Mouse (Mus musculus) heart, postnatal 4 days (tissue): ENCODE results near the gene Pik3cb. TPM values are rescaled to one million over a fixed set of nuclear protein-coding genes. Genes with fewer than 3 reads are reported as not detected.
A peak's percentile ranks its signal among the peaks of the same experiment; 100 is the strongest.

Experiments
- DNase-seq: peaks from one replicate; pipeline ENCODE4 v3.0.0; 2021
- total RNA-seq, 2 experiments: library from RNA; stranded (reverse); gene quantifications; 2 replicates each; pipeline ENCODE4 v1.2.3; 2021

The Pik3cb gene
- total RNA-seq, 2 experiments from 2014 or later = 11.0 to 11.6 TPM

DNA sequence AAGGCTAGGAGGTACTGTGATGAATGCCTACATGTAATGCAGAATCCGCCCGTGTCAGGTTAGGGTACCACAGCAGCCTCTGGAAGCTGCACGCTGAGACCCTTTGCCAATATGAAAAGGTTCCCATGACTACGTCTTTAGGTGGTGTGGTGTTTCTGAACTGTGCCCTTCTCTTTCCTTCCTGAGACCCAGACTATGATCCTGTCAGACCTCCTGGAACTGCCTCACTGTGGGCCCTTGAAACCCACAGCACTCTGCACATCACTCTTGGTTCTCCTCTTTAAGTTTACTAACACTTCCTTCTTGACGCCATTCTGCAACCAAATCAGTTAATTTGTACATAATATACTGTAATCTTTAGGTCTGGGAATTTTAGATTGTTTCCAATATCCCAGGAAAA is 58.7 kb downstream of the Pik3cb start:
- DNase-seq = no peak

DNA sequence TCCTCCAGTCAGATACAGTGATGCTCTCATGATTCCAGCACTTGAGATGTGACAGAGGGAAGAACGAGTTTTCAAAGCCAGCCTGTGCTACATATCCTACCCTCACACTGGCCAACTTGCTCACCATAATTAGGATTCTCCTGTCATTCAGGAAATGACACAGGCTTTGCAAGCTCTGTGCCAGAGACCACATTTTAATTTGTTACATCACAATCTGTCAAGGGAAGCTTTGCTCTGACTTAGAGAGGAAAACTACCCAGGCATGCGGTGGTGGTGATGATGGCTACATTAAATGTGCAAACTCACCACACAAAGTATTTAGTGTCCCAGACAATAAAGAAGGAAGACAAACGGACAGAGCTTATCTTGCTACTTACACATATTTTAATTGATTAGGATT is 59.1 kb downstream of the Pik3cb start:
- DNase-seq = no peak

DNA sequence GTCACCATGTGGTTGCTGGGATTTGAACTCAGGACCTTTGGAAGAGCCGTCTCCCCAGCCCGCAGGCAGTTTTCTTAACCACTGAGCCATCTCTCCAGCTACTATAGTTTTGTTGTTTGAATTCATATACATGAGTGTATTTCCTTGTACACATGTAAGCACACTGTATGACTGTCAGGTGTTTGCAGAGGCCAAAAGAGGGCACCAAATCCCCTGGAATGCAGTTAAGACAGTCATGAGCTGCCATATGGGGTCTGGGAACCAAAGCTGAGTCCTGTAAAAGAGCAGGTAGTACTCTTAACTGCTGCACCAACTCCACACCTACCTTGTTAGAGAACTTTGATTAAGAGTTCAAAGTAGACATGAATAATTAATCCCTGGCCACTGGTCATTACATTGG is 59.8 kb downstream of the Pik3cb start:
- no peak for DNase-seq

DNA sequence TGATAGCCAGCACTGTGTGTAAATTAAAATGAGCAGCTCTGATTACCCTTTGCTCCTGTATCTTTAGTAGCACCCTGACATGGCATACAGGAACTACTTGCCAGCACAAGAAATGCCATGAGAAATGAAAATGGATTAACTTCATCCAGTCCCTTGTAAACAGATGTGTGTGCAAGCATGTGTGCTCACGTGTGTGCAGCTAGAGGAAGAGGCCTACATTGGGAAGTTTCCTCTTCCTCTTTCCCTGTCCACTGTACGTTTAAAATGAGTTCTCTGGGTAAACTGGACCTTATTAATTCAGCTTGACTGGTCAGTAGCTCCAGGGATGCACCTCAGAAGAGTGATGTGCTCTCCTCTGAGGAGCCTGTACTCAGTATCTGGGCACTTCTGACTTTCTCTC is 66.0 kb downstream of the Pik3cb start:
- no peak for DNase-seq

DNA sequence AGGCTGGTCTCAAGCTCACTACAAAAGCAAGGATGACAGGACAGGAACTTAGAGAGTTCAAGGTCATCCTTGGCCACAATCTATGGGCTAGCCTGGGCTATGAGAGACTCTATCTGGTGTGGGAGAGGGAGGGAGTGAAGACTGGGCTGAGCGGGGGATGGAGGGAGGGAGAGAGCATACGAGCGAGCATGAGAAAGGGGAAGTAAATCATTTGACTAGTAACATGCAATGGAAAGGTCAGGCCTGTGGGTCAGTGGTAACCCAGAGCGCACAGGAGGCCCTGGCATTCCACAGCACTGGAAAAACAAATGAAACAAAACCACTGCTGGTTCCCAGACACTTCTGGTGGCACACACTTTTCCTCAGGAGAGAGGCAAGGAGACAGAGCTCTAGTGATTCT is 67.9 kb downstream of the Pik3cb start:
- DNase-seq = no peak

DNA sequence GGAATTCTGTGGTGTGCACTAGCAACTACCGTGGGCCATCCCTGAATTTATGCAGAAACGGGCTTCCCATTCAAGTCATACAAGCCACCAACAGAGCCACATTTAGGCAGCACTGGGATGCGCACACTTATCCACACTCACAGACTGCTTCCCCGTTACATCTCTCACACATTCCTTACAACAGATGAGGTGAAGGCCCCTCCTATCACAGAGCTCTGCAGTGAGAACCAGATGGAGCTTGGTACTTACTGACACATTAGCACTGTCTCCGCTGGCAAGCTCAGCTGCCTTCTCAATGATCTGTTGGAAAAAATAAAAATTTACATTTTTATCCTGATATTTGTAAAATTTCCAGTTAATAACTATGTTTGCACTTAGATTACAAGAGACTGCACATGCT is 75.1 kb downstream of the Pik3cb start:
- DNase-seq = no peak

DNA sequence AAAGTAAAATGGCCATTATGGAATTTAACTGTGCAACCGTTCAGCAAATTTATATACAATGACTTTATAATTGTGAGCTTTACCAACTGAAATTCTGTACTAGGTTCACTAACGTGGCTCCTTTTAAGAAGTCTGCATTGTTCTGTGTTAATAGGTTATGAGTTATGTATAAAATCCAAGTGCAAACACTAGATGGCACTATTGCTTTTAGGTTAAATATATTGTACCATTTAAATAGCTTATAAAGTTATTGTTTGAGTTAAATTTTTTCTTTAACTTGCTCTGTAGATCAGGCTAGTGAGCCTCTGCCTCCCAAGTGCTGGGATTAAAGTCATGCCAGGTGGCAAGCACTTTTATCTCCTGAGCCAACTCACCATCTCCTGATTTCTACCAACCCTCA is 76.2 kb downstream of the Pik3cb start:
- no peak for DNase-seq

DNA sequence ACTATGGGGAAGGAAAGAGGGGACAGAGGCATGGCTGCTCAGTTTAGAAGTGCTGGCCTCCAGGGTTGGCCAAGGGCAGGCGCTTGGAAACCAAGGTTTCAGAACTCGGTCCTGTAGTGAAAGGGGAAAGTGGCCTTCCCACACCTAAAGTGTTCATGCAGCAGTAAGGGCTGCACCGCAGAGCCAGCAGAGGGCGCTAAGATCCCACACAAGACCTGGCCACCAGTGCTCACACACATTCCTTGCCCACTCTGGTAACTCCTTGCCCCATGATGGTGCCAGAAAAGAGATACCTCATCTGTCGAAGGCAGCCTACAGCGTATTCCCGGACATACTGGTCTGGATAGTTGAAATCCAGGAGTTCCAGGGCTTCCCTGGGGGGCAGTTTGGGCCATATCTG is 77.9 kb downstream of the Pik3cb start:
- DNase-seq = peak; percentile 85

DNA sequence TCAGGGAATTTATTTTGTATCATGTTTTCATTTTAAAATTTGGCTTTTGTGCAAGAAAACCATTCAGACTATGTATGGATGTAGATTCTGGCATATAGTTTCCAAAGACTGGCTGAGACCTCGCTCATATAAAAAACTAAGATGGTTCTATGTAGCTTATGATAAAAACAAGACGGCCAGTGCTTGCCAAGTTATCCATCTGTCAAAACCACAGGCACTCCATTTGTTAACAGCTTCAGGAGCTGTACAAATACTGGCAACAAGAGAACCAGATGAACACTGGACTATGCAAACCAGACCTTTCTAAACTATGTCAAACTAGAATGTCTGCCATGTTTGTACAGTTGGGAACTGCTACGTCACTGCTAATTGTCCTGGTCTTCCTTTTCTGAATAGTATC is 82.7 kb downstream of the Pik3cb start:
- no peak for DNase-seq

DNA sequence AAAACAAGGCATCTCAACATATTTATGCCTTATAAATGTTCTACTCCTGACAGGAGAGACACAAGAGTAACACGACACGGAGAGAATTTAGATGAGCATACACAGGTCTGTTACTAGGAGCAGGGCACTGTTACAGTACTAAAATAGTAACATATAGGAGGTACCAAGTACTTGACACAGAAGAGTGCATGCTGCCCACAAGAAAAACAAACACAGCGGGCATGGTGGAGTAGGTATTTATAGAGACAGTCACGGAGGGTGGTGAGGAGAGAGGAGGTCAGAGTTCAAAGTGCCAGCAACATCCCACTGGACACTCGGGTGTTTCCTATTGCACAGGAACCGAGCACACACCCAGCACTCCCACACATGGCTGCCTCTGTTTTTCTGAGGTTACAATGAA is 90.7 kb downstream of the Pik3cb start:
- no peak for DNase-seq

DNA sequence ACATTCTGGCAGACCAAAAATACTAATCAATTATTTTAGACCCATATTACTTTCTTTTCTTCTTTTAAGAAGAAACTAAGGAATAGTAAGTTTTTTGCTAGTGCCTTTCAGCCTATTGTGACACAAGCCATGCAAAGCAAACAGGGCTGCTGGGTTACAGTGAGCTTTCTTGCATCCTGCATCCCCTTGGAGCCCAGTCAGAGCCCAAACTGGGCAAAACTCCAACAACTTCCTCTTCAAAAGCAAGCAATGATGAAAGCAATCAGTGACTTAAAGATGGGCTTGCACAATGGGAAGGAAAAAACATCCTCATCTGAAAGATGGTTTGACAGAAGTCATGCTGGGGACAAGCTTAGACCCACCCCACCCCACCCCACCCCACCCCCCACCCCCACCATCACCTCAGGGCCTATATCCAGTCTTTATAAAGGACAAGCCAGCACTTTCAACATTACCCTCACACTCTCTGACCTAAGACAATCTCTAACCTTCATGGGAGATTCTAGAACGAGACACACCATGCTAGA is 91.6 kb downstream of the Pik3cb start:
- DNase-seq = peak; percentile 48

DNA sequence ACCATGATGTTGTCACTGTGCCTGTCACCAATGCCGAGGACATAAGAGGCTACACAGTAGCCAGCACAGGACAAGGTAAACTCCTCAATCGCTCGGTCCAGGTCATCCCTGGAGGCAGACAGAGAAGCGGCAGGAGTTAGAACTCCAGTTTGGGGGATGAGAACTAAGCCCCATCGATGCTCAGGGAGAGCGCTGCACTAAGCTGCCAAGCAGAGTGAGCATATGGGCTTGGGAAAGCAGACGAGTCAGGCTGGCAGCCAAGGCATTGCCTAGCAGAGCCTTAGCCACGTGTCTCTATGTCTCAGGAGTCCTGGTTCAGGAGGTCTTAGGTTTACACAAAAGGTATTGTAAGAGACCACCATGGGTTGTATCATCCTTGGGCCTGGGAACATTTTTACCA is 95.7 kb downstream of the Pik3cb start:
- DNase-seq = no peak

DNA sequence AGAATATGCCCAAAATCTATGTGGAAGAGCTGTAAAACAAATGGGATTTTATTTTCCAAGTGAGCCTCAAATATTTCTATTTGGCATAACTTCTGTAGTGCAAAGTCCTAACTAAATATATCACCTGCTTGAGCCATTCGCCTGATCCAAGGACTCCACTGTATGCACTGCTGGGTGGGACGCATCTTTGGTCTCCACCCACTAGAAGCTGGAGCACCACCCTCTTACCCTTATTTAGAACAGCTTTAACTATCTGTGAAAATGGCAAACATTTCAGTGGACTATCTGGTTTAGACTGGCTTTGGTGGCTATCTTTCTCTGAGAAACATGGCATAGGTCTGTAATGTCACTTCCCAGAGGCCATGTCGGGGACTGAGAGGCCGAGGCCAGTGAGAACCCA is 97.8 kb downstream of the Pik3cb start:
- no peak for DNase-seq

DNA sequence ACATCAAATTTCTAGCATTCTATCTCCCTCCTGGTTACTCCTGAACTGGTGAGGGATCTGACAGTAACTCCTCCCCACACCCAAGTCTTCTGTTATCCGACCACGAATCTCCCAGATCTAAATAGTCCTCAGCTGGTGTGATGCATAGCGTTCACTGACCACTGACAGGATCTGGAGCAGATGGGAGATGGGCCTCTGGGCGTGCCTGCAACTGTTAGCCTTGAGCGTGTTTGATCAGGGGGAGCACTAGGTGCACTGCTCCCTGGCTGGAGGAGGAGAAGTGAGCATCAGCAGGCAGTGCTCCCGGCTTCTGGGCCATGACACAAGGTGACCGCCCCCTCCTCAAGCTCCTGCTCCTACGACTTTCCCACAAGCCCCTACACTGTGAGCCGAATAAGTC is 98.4 kb downstream of the Pik3cb start:
- DNase-seq = no peak

DNA sequence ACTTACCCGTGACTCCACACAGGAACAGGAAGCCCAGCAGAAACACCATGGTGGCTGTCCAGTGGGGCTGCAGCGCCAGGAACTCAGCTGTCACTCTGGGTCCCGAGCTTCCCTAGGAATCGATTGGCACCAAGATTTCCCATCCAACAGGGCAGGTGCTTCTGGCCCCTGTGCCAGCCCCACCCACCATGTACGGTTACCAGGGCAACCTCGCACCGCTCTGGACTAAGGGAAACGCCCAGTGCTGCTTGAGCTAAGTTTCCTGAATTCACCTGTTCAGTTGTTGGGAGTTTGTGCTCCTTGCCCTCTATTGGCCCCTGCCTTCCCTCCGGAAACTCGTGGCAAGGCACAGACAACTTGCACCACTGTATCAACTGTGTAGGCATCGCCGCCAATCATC is 104.8 kb downstream of the Pik3cb start, which contains the start of gene Gm1123:
Gm1123 (minus strand) TSS at position 141 of the 400 bp plus-strand sequence.
- no peak for DNase-seq

DNA sequence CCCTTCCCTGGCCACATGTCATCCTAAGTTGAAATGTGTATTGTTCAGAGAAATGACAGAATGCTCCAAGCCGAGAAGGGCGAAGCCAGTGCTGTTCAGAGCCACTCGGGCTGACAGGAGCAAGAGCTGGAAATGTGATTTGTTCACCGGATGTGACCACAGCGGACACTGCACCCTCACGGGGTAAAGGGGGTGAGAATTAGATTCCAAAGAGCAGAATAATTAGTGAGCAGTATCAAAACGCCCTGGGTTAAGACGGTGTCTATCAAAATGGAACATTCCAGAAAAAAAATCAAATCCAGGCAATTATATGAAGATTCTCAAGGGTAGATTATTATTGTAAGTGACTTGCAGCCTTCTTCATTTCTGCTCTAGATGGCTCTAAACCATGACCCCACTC is 106.3 kb downstream of the Pik3cb start:
- no peak for DNase-seq

DNA sequence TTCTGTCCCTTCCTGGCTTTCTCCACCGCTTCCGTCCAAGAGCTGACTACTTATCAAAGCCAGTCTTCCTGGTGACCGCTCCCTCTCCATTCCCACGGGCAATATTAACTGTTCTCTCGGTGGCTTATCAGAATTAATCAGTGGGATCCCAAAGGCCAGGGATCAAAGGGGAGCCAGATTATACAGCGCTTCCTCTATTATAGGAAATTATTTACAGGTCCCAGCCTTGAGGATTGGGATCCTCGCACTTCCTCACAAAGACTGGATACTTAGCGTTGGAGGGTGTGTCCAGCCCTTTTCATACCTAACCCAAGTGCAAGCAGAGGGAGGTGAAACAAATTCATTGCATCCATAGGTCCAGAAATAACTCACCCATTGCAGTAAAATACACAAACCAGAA is 108.4 kb downstream of the Pik3cb start:
- DNase-seq = no peak

DNA sequence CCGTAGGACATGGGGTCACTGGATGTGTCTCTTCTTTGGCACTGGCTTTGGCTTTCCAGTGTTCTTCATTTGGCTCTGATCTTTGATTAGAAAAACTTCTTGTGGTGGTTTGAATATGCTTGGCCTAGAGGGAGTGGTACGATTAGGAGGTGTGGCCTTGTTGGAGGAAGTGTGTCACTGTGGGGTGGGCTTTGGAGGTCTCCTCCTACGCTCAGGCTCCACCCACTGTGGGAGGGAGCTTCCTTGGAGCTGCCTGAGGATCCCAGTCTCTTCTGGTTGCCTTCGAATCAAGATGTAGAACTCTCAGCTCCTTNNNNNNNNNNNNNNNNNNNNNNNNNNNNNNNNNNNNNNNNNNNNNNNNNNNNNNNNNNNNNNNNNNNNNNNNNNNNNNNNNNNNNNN is 118.7 kb downstream of the Pik3cb start:
- no peak for DNase-seq

DNA sequence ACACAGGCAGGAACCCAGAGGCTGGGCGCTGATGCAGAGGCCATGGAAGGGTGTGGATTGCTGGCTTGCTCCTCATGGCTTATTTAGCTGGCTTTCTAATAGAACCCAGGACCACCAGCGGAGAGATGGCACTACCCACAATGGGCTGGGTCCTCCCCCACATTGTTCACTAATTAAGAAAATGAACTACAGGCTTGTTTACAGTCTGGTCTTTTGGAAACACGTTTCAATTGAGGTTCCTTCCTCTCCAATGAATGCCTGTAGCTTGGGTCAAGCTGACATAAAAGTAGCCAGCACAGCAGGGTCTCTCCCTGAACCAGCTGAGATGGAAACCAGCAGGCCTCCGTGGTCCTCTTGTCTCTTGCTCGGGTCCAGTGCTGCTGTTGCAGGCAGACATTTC is 119.3 kb downstream of the Pik3cb start:
- no peak for DNase-seq

DNA sequence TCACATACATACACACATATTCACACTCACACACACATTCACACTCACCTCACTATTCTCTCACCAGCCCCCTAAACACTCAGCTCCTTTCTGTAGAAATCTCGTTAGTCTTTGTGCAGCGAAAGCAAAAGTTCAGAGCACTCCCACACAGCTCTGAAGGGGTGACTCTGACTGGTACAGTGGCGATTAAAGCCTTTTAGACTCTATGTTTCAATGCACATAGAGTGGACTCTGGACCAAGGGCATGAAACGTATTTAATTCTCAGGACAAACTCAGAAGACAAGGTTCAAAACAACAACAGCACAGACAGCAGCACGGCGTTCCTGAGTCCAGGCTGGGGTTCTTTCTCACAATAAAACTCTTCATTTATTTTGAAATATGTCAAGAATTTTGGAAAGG is 122.7 kb downstream of the Pik3cb start:
- DNase-seq = no peak

DNA sequence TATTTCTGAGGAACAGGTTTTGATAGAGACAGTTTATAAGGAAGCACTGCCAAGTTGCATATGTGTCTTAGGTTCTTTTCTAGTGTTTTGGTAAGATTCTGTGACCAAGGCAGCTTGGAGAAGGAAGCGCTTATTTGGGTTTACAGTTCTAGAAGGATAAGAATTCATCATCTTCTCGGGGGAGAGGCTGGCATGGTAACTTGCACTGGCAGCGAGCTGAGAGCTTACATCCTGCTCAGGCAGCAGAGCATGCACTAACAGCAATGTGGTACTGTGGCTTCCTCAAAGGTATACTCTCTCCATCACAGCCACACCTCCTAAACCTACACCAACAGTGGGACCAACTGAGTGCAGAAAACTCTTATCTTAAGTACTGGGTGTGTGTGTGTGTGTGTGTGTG is 123.7 kb downstream of the Pik3cb start:
- DNase-seq = no peak

DNA sequence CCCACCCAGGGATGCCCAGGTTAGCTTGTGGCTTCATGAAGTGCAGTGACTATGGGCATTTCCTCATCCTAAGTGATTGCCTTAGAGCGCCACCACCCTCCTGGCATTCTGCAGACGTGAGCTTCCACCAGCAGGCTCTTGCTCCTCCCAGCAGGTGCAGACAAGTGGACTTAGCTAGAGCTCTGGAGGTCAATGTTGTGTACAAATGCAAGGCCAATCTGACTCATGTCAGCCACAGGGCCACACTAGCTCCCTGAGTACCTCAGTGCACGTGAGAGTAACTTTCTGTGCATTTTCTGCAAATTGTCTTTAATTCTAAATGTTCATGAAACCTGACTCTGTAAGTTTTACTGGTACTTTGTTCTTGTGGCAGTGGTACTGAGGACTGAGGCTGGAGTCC is 124.1 kb downstream of the Pik3cb start:
- DNase-seq = no peak

DNA sequence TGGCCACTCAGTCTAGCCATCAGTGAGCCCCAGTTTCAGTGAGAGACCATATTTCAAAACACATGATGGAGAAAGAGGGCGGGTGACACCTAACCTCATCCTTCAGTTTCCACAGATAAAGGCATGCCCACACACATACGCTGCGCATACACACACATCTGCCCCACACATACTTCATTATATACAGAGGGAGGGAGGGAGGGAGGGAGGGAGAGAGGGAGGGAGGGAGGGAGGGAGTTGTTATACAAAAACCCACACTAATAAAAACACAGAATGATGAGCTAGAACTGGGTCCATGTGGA is 130.6 kb downstream of the Pik3cb start:
- no peak for DNase-seq

DNA sequence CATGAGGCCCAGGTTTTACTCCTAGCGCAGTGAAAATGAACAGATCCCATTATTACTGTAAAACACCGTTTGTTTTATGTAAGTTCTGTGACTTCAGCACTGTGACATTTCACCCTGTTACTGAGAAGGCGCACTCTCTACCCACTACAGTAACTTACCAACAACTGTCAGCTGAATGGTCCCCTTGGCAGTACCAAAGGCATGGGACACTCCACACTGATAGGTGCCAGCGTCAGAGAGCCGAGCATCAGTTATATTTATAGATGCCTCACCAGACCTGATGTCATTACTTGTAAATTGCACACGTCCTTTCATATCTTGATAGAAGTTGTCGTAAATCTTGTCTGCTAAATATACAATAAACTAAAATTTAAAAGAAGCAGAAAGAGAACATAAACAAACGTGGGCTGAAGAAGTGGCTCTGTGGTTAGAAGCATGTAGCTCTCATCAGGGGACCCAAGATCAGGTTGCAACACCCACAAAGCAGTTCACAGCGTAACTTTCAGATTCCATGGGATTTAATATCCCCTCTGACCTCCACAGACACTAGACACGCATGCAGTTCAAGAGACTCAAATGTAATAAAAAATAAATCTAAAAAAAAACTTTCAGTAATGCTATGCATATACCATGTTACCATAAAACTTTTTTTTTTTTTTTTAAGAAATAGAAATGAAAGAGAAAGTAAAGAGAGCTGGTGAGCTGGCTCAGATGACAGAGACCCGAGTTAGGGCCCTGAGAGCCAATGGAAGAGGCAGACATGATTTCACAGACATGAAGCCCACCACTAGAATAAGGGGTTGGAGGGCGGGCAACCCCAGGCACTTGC is 131.1 kb downstream of the Pik3cb start:
- peak; percentile 13 for DNase-seq

DNA sequence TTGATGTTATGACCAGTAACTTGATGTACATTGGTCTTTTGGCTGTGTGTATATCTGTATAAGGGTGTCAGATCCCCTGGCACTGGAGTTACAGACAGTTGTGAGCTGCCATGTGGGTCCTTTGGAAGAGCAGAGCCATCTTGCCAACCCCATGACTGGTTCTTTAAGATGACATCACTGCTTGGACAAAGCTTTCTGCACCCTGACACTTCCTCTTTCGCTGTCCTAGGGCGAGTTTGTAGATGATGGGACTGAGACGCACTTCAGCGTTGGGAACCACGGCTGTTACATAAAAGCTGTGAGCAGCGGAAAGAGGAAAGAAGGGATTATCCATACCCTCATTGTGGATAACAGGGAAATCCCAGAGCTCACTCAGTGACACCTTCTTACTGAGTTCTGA is 139.1 kb downstream of the Pik3cb start:
- no peak for DNase-seq
